In genomic region chr2:113234559-113234958, GRCm38 (mm10) we compare ENCODE assay signal across 10 mouse cellular contexts. TPM values are rescaled to one million over a fixed set of nuclear protein-coding genes. Genes with fewer than 3 reads are reported as not detected.
DNase-seq lines count a peak whose midpoint lies in the region; ATAC-seq and TF ChIP-seq lines count a peak whose summit lies in the region.
"Had no signal": no experiment of that assay in that cellular context is flagged by ENCODE, and none has a peak within 500 bp of the region (broad histone marks: within the 10 kb centered on the region; RNA-seq: fewer than 3 reads in every experiment).

No protein-coding gene starts in this region.

- H3K27ac ChIP-seq in forebrain, embryonic 11.5 days (ENCODE audit: low read depth, low read length): no peak overlapping the region
- H3K27ac ChIP-seq in forebrain, embryonic 10.5 days: no peak overlapping the region
- H3K27ac ChIP-seq in liver, postnatal 0 days (ENCODE audit: low read depth): no peak overlapping the region
- H3K27ac ChIP-seq: neural tube, embryonic 13.5 days had no signal

- 16% methylated on average over 3 of the region's 3 CpGs for WGBS in forebrain, embryonic 11.5 days
- WGBS in forebrain, embryonic 10.5 days: 25% methylated on average over 3 of the region's 3 CpGs
- WGBS in liver, postnatal 0 days (ENCODE audit: insufficient replicate concordance): 20% methylated on average over 3 of the region's 3 CpGs

- no peak overlapping the region for H3K9ac ChIP-seq in forebrain, embryonic 11.5 days (ENCODE audit: low read length)
- no peak overlapping the region for H3K9ac ChIP-seq in liver, postnatal 0 days (replicated peaks)
- H3K9ac ChIP-seq: neural tube, embryonic 13.5 days had no signal

- H3K36me3 ChIP-seq in forebrain, embryonic 11.5 days (ENCODE audit: control insufficient read depth, insufficient read depth, low read length): no peaks in the 10 kb centered on the region
- H3K36me3 ChIP-seq in forebrain, embryonic 10.5 days (replicated peaks): no peaks in the 10 kb centered on the region
- no peaks in the 10 kb centered on the region for H3K36me3 ChIP-seq in liver, postnatal 0 days (replicated peaks; ENCODE audit: insufficient read depth, low read length)
- H3K36me3 ChIP-seq: neural tube, embryonic 13.5 days had no signal

- H3K4me1 ChIP-seq in forebrain, embryonic 11.5 days (replicated peaks; ENCODE audit: control insufficient read depth, insufficient read depth, low read length): no peaks in the 10 kb centered on the region
- no peaks in the 10 kb centered on the region for H3K4me1 ChIP-seq in forebrain, embryonic 10.5 days
- H3K4me1 ChIP-seq in liver, postnatal 0 days (ENCODE audit: insufficient read depth): no peaks in the 10 kb centered on the region

- H3K4me3 ChIP-seq in forebrain, embryonic 11.5 days (ENCODE audit: low read depth, low read length): no peak overlapping the region
- H3K4me3 ChIP-seq in forebrain, embryonic 10.5 days: no peak overlapping the region
- H3K4me3 ChIP-seq in liver, postnatal 0 days (ENCODE audit: low read depth, low read length): no peak overlapping the region
- H3K4me3 ChIP-seq: neural tube, embryonic 13.5 days had no signal

- H3K27me3 ChIP-seq in forebrain, embryonic 11.5 days (ENCODE audit: control insufficient read depth, insufficient read depth, low read length): no peaks in the 10 kb centered on the region
- no peaks in the 10 kb centered on the region for H3K27me3 ChIP-seq in forebrain, embryonic 10.5 days (ENCODE audit: poor library complexity, severe bottlenecking)
- H3K27me3 ChIP-seq in liver, postnatal 0 days (ENCODE audit: insufficient read depth, low read length): no peaks in the 10 kb centered on the region
- H3K27me3 ChIP-seq: neural tube, embryonic 13.5 days had no signal

- H3K4me2 ChIP-seq in forebrain, embryonic 11.5 days (ENCODE audit: low read depth, low read length, severe bottlenecking): no peak overlapping the region
- no peak overlapping the region for H3K4me2 ChIP-seq in liver, postnatal 0 days (ENCODE audit: low read depth, low read length)
- H3K4me2 ChIP-seq: neural tube, embryonic 13.5 days had no signal

- no peak for TF ChIP-seq EP300 in liver, postnatal 0 days (IDR thresholded peaks at IDR 0.05; ENCODE audit: low read depth)

- TF ChIP-seq CTCF in liver, postnatal 0 days (IDR thresholded peaks at IDR 0.05; ENCODE audit: low read depth): peak; percentile 66

- H3K9me3 ChIP-seq in forebrain, embryonic 11.5 days (ENCODE audit: control insufficient read depth, low read length): no peaks in the 10 kb centered on the region
- H3K9me3 ChIP-seq in forebrain, embryonic 10.5 days: no peaks in the 10 kb centered on the region
- no peaks in the 10 kb centered on the region for H3K9me3 ChIP-seq in liver, postnatal 0 days (ENCODE audit: low read length)
- H3K9me3 ChIP-seq: neural tube, embryonic 13.5 days had no signal

- ATAC-seq in forebrain, embryonic 11.5 days (replicated peaks; ENCODE audit: low FRiP score): peak; percentile 45
- ATAC-seq in liver, postnatal 0 days: no peak
- no peak; the same call in 1 of the 2 replicates for ATAC-seq in granulocyte monocyte progenitor cell, adult 5-6 weeks (replicated peaks; ENCODE audit: poor library complexity, severe bottlenecking)

- DNase-seq in forebrain, embryonic 11.5 days (ENCODE audit: low spot score): no peak
- DNase-seq in forebrain, embryonic 10.5 days (ENCODE audit: extremely low spot score, low spot score): no peak
- DNase-seq in liver, postnatal 0 days: no peak
- DNase-seq in liver: no peak
- peak; percentile 73 to 78 for DNase-seq in cerebellum, postnatal 14 days
- DNase-seq in layer of hippocampus, postnatal 10 days (ENCODE audit: low spot score in 2 of 2): peak; percentile 23 to 46
- no peak for DNase-seq in yolk sac, embryonic 10.5 days (ENCODE audit: low spot score)

RNA-seq across cellular contexts. Expression of gene Ryr3, which starts 17.7 kb away (rescaled TPM):
- 0.91 and 1.4 TPM in 2 replicates for polyA plus RNA-seq in forebrain, embryonic 11.5 days (2014; fragmentation: Nextera tagmentation; extraction: Ambion mirVana)
- 0.22 and 0.47 TPM in 2 replicates for polyA plus RNA-seq in forebrain, embryonic 10.5 days (2016; fragmentation: Nextera tagmentation; extraction: Ambion mirVana)
- polyA plus RNA-seq in liver, postnatal 0 days (2015; fragmentation: Nextera tagmentation; extraction: Ambion mirVana): not detected in 2 replicates
- 10 to 100 TPM; 63.8 to 74.1 TPM for total RNA-seq in layer of hippocampus, postnatal 10 days (2021)
- total RNA-seq in granulocyte monocyte progenitor cell, adult 5-6 weeks (2014; fragmentation: Nextera tagmentation): not detected in 2 replicates
- total RNA-seq in granulocyte monocyte progenitor cell, adult 5-6 weeks (2017): not detected in 2 replicates

RNA-seq across cellular contexts. Expression of gene Tmco5b, which starts 51.0 kb away (rescaled TPM):
- polyA plus RNA-seq in forebrain, embryonic 11.5 days (2014; fragmentation: Nextera tagmentation; extraction: Ambion mirVana): not detected in 2 replicates
- not detected in 2 replicates for polyA plus RNA-seq in forebrain, embryonic 10.5 days (2016; fragmentation: Nextera tagmentation; extraction: Ambion mirVana)
- polyA plus RNA-seq in liver, postnatal 0 days (2015; fragmentation: Nextera tagmentation; extraction: Ambion mirVana): not detected in 2 replicates
- total RNA-seq in layer of hippocampus, postnatal 10 days (2021): under 1 TPM; 0.30 to 0.36 TPM
- not detected in 2 replicates for total RNA-seq in granulocyte monocyte progenitor cell, adult 5-6 weeks (2014; fragmentation: Nextera tagmentation)
- not detected in 2 replicates for total RNA-seq in granulocyte monocyte progenitor cell, adult 5-6 weeks (2017)
- polyA plus RNA-seq: intestine, embryonic 14.5 days; neural tube, embryonic 13.5 days had no signal

Comparison
In these comparisons a context has a peak if more than half of its experiments do, and no peak if none do; other contexts are left out.
1. DNase-seq: peak in cerebellum, postnatal 14 days (2 of 2) and layer of hippocampus, postnatal 10 days (2 of 2); none in forebrain, embryonic 11.5 days (single experiment), forebrain, embryonic 10.5 days (single experiment), liver, postnatal 0 days (single experiment), liver (single experiment) and yolk sac, embryonic 10.5 days (single experiment).